Mouse (Mus musculus) CD4-positive, CD25-positive, alpha-beta regulatory T cell, adult 2 months (primary cell): ENCODE results near the gene Wwox.

Experiments used
- DNase-seq: peaks from one replicate; pipeline ENCODE4 v3.0.0-alpha.2; 2012; ENCODE audit warnings: low read depth, low spot score

Wwox gene

DNA sequence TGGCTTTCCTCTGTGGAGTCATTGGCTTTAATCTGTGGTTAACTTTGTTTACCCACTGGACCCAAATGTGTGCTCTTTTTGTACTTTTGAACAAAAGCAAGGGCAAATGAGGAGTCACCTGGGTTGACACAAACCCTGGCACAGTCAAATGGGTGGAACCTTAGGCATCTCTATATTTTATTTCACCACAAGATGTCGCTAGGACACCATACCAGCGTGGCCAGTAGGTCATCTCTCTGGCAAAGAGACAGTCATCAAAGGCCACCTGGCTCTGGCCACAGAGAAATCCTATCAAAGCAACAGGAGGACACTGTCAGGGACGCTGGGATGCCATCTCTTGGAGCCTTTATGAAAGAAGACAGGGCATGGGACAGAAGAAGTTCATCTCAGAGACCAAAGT is 101.7 kb downstream of the Wwox start:
- peak; percentile 46 for DNase-seq

- DNase-seq: no peak
Measured at GRCm38 (mm10) chr8:114548360-114548759, 108.9 kb downstream of the Wwox start.

GRCm38 (mm10) chr8:114548837-114549236 is 109.4 kb downstream of the Wwox start:
- no peak for DNase-seq

DNA sequence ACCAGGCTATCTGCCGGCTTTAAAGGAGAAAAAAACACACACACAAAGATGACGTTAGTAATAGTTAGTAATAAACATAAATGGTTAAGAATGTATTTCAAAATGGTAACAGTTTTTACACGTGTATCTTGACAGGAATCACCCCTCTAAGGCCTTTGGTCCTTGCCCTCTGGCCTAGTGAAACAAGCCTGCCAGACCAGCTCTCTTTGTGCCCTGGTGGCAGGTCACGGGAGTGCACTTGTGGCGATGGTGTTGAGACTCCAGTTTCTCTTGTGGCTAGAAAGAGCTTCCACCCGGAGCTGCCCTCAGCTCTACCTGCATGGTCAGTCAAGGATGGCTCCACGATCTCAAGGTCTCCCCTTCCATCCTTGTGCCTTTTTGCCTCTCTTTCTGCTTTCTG is 110.6 kb downstream of the Wwox start:
- peak; percentile 4 for DNase-seq

DNA sequence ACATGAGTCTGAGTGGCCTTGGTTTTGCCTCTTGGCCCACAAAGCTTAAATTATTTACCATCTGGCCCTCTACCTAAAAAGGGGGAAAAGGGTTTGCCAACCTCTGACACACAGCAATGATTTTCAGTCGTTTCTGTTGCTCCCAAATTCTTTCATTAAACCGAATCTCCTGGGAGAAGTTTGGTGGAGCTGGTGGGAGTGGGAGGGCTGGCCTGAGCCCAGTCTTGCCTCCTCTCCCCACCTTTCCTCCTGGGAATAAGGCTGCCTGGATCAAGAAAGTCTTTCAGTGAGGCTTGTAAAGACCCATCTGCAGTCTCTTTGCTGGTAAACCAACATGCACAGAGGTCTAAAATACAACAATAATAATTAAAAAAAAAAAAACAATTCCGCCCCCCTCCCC is 113.2 kb downstream of the Wwox start:
- no peak for DNase-seq

GRCm38 (mm10) chr8:114554966-114555365 is 115.5 kb downstream of the Wwox start:
- DNase-seq: no peak

GRCm38 (mm10) chr8:114555491-114556202 is 116.2 kb downstream of the Wwox start:
- DNase-seq: no peak

GRCm38 (mm10) chr8:114561191-114561590 is 121.7 kb downstream of the Wwox start:
- no peak for DNase-seq

DNA sequence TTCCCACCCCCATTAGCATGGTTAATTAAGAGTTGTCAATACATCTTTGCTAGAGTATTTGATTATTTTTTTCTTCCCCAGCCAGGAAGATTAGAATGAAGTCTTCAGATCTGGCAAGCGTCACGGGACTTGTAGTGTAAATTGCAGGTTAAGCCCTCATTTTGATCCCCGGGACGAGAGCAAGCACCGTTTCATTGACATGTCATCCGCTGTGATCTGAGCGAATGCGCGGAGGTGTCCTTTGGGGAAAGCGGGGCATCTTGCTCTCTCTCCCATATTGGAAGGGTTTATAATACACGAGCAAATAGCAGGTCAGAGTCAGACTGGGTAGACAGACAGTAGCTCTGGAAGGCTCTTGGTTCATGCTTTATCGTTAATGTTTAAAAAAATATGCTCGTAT is 123.0 kb downstream of the Wwox start:
- no peak for DNase-seq

DNA sequence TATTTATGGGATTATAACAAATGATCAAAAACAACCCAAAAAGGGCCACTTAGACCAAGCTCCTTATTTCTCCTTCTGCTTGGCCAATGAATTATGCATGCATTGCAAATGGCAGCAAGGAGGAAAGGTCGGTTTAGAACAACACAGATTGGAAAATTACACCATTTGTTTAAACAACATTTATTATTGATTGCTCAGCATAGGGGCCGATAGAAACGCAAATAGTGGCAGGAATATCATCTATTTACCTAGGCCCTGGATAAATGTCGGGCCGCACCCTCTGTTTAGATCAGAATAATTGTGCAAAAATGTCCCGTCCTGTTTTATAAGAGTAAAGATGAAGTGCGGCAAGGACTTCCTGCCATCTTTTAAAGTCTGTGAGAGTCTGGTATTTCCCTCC is 123.9 kb downstream of the Wwox start:
- DNase-seq: no peak

DNA sequence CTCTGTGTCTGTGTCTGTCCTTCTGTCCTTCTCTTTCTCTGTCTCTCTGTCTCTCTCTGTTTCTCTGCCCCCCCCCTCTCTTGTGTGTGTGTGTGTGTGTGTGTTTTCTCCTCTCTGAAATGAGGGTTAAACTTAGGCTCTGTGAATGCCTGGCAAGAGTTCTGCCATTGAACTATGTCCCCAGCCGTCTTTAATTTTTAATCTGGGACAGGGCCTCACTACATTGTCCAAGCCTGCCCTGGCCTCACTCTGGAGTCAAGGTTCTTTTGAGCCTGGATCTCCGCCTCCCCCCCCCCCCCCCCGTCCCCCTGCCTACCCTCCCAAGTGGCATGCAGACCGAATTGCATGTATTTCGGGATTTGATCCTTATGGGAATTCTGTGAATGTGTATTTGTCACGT is 124.6 kb downstream of the Wwox start:
- no peak for DNase-seq

GRCm38 (mm10) chr8:114568531-114569166 is 129.2 kb downstream of the Wwox start:
- DNase-seq: no peak

DNA sequence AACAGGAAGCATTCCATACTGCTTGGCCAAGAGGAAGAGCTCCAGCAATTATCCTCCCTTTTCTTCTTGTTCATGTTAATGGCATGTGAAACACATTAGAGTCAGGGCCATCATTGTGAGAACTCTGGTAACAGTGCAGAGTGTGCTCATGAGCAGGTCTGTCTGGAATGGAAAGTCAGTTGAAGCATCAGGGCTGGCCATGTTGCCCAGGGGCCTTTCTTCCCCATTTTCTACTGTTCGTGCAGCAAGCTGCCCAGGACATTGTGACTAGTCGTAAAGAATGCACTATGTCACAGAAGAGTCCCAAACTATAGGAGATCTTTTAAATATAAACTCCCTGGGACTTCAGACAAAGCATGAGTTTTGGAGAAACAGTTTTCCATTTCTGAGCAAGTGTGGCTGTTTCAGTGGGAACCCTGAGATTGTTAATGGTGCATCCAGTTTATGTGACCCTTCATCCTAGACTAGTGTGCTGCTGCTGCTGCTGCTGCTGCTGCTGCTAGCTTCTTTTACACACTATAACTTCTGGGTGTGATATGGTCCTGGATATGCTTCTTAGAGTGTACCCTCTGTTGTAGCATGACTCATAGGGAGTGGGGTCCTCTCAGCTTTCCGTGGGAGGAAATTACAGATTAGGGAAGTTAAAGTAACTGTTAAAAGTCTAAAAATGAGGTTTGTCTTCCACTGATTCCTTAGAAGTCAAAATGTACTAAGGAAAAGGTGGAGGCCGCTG is 133.7 kb downstream of the Wwox start:
- no peak for DNase-seq

- DNase-seq: no peak
Measured at GRCm38 (mm10) chr8:114573747-114574093, 134.3 kb downstream of the Wwox start.

- no peak for DNase-seq
Measured at GRCm38 (mm10) chr8:114579292-114579691, 139.8 kb downstream of the Wwox start.

GRCm38 (mm10) chr8:114580684-114581083 is 141.2 kb downstream of the Wwox start:
- no peak for DNase-seq

DNA sequence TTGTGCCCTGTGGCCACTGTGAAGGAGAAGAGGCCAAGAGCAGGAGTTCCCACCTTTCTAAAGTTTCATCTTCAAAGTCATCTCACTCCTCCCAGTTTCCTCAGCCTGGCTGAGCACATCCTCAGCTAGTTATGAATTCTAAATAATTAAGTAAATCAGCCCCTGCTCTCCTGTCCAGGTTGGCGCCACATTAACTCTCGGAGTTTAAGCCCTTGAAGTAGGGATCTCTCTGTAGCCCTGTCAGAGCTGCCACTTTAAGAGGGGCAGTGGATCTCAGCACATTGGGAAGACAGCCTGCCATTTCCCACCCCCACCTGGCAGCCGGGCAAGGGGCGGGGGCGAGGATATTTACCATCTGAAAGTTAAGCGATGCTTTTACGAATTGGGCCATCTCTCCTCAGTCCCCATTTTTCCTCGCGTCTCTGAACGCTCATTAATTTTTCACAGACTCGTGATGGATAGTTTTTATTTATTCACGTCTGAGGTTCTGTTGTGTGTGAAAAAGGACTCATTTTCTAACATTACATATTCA is 150.9 kb downstream of the Wwox start:
- DNase-seq: no peak

DNA sequence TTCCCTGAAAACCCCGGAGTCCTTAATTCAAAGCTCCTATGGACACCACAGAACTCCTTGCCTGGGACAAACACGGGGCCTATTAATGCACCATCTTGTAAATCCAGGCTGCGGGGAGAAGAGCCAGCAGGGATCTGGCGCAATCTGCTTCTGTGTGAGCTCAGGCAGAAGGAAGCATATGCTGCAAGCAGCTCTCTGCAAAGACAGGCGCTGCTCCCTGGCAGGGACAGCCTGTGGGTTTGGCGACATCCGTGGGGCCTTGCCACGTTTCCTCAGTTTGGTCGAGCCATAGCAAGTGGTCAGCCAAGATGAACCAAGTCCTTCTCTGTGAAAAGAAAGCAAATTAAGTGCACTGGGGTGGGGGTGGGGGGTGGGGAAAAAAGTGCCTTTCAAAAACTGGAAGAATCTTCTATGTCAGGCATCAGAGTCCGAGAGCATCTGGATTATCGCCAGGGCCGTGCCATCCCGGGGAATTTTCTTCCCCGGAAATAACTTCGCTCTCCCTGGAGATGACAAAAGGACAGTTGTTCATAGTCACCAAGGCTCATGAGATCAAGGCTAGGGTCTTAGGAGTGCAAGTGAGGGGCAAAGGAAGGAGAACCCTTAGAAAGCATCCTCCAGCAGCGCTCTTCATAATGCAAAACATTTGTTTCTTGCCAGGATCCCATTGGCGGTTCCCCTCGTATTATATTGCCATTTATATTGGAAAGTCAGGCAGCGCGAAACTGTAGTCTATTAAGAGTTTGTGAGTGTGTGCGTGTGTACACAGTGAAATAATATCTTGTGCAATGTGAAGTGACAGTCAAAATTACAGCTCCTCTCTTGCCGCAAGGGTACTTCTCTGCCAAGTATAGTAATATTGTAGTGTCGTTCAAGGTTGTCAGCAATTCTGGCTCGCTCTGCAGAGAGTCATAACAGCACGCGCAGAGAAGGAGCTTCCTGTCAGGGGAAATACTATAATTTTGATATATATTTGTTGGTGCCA is 152.1 kb downstream of the Wwox start:
- no peak for DNase-seq

GRCm38 (mm10) chr8:114593424-114594157 is 154.1 kb downstream of the Wwox start:
- no peak for DNase-seq

- no peak for DNase-seq
Measured at GRCm38 (mm10) chr8:114594811-114595210, 155.4 kb downstream of the Wwox start.

- no peak for DNase-seq
Measured at GRCm38 (mm10) chr8:114599555-114599954, 160.1 kb downstream of the Wwox start.
